Mouse (Mus musculus) spleen, postnatal 4 days (tissue): ENCODE results near the gene Nr1d1.

Experiments
- DNase-seq, 2 experiments: peaks; one replicate each; pipeline ENCODE4 v3.0.0; 2022; ENCODE audit warnings: low spot score in 2 of 2

Gene Nr1d1

DNA sequence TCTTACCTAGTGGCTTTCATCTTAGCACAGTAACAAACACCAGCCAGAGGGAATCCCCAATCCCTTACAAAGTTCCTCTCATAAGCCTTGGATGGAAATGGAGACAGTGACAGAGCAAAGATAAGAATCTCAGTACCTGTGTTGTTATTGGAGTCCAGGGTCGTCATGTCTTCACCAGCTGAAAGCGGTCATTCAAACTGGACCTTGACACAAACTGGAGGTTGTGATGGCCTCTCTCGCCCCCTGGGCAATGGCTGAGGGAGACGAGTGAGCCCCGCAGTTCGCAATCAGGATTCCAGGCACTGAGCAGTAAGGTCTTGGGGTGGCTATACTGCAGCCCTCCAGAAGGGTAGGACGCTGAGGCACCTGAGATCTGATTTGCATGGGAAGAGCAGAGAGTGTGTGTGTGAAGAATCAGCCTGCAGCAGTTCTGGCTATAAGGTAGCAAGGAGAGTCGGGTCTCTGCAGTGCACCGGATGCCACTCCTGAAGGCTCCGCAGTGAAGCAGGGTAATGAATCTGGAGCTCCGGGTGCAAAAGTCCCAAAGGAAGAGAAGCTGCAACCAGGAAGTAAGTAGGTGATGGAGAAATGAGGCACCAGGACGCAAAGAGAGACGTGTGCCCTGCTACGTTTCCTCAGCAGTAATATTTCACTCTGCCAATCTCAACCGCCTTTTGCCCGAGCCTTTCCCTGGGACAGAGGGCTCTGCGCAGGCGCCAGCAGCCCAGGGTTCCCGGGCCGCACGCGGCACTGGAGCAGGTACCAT, at the start of gene Nr1d1:
TSS of gene Nr1d1 (minus strand) at position 752 of the 766 bp plus-strand sequence.
- no peak for DNase-seq

DNA sequence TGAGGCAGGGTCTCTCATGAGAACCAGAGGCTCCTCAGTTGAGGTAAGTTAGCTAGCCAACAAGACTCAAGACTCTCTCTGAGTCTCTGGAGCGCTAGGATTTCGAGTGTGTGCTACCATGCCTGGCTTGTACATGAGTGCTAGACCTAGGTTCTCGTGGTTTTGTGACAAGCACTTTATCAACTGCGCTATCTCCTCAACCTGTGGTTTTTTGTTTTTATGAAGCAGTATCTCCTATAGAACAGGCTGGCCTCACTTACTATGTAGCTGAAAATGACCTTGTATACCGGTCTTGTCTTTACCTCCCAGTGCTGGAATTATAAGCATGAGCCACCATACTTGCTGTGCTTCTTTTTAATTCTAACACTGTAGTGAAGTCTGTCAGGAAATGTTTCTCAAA, 45.8 kb upstream of the Nr1d1 start:
- no peak for DNase-seq

- no peak for DNase-seq
Observed at GRCm38 (mm10) chr11:98816706-98817239, 41.6 kb upstream of the Nr1d1 start.

GRCm38 (mm10) chr11:98810686-98811085, 35.6 kb upstream of the Nr1d1 start:
- no peak for DNase-seq

GRCm38 (mm10) chr11:98809457-98810290, 34.5 kb upstream of the Nr1d1 start:
- DNase-seq, result peak; percentile 98

DNA sequence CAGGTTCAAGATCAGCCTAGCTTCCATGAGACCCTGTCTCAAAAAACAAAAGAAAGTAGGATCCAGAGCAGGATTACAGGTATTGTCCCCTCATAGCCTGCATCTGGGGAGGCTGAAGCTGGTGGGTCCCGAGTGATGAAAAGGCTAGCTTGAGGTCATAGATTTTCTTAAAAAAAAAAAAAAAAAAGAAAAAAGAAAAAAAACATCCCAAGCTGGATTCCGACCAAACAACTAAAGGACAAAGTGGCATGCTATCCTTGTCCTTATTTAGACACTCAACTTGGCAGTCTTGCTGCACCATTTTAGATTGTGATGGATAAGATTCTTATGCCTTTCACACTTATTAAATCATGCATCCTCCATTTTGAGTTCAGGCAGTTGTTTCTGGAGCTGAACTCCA, 33.3 kb upstream of the Nr1d1 start:
- no peak for DNase-seq

- DNase-seq, result no peak
Observed at GRCm38 (mm10) chr11:98804605-98805004, 29.5 kb upstream of the Nr1d1 start, which contains the start of gene Casc3. TSS of gene Casc3 (plus strand) at chr11:98804905.

- no peak for DNase-seq
Observed at GRCm38 (mm10) chr11:98797909-98798308, 22.8 kb upstream of the Nr1d1 start.

- no peak for DNase-seq
Observed at GRCm38 (mm10) chr11:98797306-98797705, 22.2 kb upstream of the Nr1d1 start.

GRCm38 (mm10) chr11:98796515-98797216, 21.5 kb upstream of the Nr1d1 start:
- peak; percentile 66 to 85 for DNase-seq

DNA sequence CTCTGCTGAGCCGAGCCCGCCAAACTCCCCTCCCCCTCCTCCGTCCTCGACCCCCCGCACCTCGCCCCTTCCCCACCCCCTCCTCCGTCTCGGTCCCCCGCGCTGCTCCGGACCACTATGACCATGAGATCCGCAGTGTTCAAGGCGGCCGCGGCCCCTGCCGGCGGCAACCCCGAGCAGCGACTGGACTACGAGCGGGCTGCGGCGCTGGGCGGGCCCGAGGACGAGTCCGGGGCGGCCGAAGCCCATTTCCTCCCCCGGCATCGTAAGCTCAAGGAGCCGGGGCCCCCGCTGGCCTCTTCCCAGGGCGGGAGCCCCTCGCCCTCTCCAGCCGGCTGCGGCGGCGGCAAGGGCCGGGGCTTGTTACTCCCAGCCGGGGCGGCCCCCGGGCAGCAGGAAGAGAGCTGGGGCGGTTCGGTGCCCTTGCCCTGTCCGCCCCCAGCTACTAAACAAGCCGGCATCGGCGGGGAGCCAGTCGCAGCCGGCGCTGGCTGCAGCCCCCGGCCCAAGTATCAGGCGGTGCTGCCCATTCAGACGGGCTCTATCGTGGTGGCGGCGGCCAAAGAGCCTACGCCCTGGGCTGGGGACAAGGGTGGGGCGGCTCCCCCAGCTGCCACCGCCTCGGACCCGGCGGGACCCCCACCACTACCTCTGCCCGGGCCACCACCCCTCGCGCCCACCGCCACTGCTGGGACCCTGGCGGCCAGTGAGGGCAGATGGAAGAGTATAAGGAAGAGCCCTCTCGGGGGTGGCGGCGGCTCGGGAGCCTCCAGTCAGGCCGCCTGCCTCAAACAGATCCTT, 20.8 kb upstream of the Nr1d1 start:
- peak; percentile 66 to 87 for DNase-seq

GRCm38 (mm10) chr11:98795015-98795713, 20.0 kb upstream of the Nr1d1 start, which contains the start of gene Msl1:
TSS of gene Msl1 (plus strand) at chr11:98795516.
- peak; percentile 88 to 95 for DNase-seq

DNA sequence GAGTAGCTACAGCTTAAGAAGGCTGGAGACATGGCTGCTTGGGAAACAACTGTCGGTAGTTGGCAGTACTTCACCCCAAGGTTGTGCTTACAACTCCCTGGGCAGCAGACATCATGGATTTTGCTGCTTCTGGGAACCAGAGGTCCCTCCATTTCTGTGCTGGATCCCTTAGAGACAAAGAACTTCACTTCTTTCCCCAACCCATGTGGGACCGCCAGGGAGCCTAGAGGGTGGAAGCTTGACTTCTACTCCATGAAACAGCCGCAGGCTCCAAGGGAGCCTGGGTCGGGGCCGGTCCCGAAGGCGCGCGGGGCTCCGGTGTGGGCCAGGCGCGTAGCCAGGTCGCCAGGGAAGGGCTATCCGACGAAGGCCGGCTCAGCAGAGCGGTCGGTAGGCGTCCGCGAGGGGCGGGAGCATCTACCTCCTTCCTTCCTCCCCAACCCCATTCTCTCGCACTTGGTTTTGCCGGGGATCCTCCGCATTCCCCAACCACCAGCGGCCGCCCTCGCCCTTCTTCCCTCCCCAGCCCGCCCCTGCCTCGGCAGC, 19.4 kb upstream of the Nr1d1 start:
- peak in 1 of 2 experiments; percentile 86 for DNase-seq

- DNase-seq, result no peak
Observed at GRCm38 (mm10) chr11:98792081-98792480, 16.9 kb upstream of the Nr1d1 start.

- DNase-seq, result no peak
Observed at GRCm38 (mm10) chr11:98791448-98791847, 16.3 kb upstream of the Nr1d1 start.

- DNase-seq, result no peak
Observed at GRCm38 (mm10) chr11:98790631-98791205, 15.6 kb upstream of the Nr1d1 start.

- no peak for DNase-seq
Observed at GRCm38 (mm10) chr11:98789824-98790223, 14.7 kb upstream of the Nr1d1 start.

- no peak for DNase-seq
Observed at GRCm38 (mm10) chr11:98789219-98789807, 14.2 kb upstream of the Nr1d1 start.

DNA sequence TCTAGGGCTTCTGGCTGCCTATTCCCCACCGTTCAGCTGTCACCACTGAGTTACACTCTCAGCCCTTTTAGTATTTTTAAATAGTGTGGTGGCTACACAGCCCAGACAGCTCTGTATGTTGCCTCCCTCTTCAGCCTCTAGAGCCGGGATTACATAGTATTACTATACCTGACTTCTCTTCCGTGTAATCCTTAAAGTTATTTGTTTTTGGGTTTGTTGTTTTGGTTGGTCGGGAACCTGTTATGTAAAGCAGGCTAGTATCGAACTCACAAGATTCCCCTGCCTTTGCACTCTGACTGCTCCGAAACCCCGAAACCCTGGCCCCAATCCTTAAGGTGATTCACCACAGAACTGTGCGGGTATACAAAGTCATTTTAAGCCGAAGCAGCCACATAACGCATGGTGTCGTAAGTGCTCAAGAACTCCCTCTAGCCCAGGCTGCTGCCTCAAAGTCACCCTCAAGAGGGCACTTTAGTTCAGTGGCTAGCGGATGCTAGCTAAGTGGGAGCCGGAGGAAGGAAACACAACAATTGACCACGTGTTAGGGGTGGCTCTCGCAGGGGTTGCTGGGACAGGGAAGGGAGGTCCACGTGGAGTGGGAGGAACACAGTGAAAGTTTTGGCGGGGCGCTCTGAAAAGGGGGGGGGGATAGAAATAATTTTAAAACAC, 13.6 kb upstream of the Nr1d1 start:
- DNase-seq, result peak; percentile 84 to 86
